Mouse (Mus musculus) lung, adult 2 months (tissue): ENCODE results near the gene Zfp174.

ENCODE experiments used
- CTCF ChIP-seq: fragments of 200-500 bp; IDR thresholded peaks from 2 replicates; pipeline ENCODE4 v1.5.1; 2011; ENCODE audit warnings: mild to moderate bottlenecking, low read length, control low read depth; ENCODE audit not compliant: insufficient read depth
- POLR2A ChIP-seq: fragments of 200-500 bp; IDR thresholded peaks from 2 replicates; pipeline ENCODE4 v1.6.1; 2011; ENCODE audit warnings: low read depth, mild to moderate bottlenecking, control low read depth, low read length, borderline replicate concordance; ENCODE audit errors: extremely low read depth

DNA sequence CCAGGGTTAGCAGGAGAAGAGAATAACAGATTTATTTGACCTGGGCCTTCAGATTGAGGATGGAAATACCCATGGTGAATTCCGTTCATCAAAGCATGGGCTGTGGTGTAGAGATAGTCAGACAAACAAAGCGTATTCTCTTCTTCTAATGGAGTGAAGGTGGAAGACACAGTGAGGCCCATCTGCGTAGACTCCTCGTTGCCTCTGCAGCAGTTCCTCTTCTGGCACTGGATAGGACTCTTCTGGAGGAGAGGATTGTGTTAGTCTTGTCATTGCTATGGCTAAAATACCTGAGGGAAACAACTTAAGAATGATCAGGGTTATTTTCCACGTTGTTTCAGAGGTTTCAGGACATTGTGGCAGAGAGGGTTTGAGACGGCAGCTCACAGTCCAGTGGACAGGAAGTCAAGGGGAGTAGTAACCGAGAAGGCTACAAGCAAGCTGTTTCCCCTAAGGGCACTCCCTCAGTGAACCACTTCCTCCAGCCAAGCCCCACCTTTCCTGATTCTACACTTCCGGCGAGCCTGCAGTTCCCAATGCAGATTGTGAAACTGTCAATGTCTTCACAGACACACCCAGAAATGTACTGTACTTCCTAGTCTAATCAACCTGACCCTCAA is 48.2 kb downstream of the Zfp174 start:
- TF ChIP-seq CTCF (no peak), POLR2A (peak; percentile 43; the same call in 1 of the 2 replicates)
